Mouse (Mus musculus) mesoderm, embryonic 11.5 days (tissue): Measurements from ENCODE around the gene Pknox2.

Source experiments
- DNase-seq: peaks from one replicate; pipeline ENCODE4 v3.0.0-alpha.2; 2012; ENCODE audit warnings: low read depth, low spot score

The Pknox2 gene

GRCm38 (mm10) chr9:36882034-36882745, 265.0 kb downstream of the Pknox2 start:
- DNase-seq, result peak; percentile 54

DNA sequence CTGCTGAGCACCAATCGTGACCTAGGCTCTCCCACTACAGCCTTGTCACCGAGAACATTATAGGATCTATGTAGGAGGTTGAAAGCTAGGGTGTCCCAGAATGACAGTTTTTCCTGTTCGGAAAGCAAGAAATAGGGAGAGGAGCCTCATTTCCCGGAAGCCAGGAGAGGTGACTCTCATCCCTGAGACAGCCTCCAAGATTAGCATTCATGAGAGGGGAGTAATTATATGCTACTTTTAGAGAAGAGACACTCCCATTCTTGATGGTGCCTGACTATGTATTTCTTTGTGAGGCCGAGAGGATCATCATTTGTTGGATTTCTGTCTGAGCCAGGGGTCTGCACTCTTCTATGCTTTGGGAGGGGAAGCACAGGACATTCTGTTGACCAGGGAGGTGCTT, 265.6 kb downstream of the Pknox2 start:
- no peak for DNase-seq

GRCm38 (mm10) chr9:36876787-36877186, 270.4 kb downstream of the Pknox2 start:
- no peak for DNase-seq

- DNase-seq, result no peak
These were observed 270.9 kb downstream of the Pknox2 start for GRCm38 (mm10) chr9:36876313-36876712.

- DNase-seq, result no peak
These were observed 273.4 kb downstream of the Pknox2 start for GRCm38 (mm10) chr9:36873796-36874195.

DNA sequence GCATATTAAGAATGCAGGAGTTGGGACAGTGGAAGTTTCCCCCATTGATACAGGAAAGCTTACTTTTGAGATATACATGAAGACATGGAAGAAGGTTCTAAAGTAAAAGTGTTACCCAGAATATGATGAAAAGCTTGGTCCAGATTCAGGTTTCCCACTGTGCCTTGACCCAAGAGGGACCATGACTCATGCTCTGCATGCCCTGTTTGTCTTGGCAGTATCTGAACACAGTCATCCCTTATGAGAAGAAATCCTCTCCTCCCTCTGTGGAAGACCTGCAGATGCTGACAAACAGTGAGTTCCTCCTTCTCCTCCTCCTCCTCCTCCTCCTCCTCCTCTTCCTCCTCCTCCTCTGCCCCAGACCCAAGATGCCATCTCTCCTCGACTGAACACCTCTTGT, 276.9 kb downstream of the Pknox2 start:
- no peak for DNase-seq

DNA sequence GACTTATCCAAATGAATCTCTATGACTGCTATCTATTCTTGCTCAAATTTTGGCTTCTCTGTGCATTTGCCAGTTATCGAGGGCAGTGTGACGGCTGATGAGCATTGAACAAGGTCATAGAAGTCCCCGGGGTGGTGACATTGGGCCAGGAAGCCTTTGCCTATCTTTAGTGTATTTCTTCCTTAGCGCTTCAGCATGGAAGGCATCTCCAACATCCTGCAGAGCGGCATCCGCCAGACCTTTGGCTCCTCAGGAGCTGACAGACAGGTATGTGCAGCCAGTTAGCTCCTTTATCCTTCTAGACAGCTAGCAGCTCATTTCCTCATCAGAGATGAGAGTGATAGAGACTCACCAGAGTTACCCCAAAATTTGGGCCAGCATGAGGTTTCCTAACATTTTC, 278.5 kb downstream of the Pknox2 start:
- DNase-seq, result no peak

GRCm38 (mm10) chr9:36864862-36865813, 282.1 kb downstream of the Pknox2 start:
- DNase-seq, result peak; percentile 56

- no peak for DNase-seq
These were observed 283.5 kb downstream of the Pknox2 start for GRCm38 (mm10) chr9:36863694-36864093.

- DNase-seq, result no peak
These were observed 284.6 kb downstream of the Pknox2 start for GRCm38 (mm10) chr9:36862576-36862975.

- peak; percentile 18 for DNase-seq
These were observed 288.5 kb downstream of the Pknox2 start for GRCm38 (mm10) chr9:36858677-36859076.

- peak; percentile 12 for DNase-seq
These were observed 289.6 kb downstream of the Pknox2 start for GRCm38 (mm10) chr9:36857476-36858117.

- no peak for DNase-seq
These were observed 290.9 kb downstream of the Pknox2 start for GRCm38 (mm10) chr9:36856351-36856750.

DNA sequence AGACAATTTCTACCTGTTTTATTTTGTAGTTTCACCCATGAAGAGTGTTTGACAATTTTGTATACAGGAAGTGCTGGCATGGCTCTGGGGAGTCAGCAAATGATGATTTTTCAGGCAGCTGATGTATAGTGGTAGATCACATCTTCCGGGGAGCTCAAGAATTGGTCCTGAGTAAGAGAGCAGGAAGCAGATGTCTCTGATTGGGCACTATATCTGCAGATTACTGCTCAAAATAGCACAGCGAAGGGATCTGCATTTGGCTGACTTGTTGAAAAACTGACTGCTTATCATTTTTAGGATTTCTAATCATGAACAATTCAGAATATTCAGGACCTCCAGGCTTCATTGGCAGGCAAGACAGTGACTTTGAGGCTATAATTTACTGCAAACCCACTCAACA, 295.0 kb downstream of the Pknox2 start:
- DNase-seq, result no peak

DNA sequence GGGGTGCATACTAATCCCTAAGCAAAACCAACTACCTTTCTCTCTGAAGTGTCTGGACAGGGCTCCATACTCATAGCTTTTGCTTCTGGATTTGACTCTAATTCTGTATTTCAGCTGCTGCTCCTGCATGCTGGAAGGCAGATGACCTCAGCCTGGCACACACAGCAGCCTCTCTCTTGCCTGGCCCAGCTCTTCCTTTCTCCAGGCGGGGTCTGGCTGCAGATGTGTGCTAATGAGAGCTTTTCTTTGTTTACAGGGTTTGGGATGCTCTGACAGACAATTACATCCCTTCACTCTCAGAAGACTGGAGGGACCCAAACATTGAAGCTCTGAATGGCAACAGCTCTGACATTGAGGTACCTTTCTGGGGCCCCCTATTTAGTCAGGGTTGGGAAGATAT, 297.1 kb downstream of the Pknox2 start:
- DNase-seq, result no peak

GRCm38 (mm10) chr9:36848661-36849060, 298.5 kb downstream of the Pknox2 start:
- no peak for DNase-seq

GRCm38 (mm10) chr9:36846346-36846745, 300.9 kb downstream of the Pknox2 start:
- no peak for DNase-seq
